Mouse (Mus musculus) embryo, embryonic 10 days (tissue): ENCODE measurements around the gene Lect2.

Experiments used
- DNase-seq: peaks from one replicate; pipeline ENCODE4 v3.0.0-alpha.2; 2015; ENCODE audit warnings: low spot score

The Lect2 gene

DNA sequence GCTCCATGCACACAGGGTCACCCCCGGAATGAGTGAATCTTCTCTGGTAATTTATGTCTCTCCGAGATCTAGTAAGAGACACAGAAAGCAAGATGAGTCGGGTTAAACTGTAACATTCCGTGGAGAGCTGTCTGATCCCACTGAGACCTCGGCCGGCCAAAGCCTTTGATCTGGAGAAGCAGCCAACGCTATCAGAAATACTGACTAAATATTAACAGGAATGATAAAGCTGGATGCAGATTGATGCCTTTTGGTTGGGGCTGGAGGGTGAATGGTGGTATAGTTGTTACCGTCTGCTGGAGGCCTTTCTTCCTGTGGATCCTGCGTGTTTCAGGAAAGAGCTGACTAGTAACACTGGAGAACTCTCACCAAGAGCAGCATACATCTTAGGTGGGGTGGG, at the start of gene Lect2:
Gene Lect2 (minus strand): TSS at position 102 of the 400 bp plus-strand sequence.
- DNase-seq = no peak

- DNase-seq = no peak
Measured at GRCm38 (mm10) chr13:56597296-56597695, 49.0 kb upstream of the Lect2 start.

GRCm38 (mm10) chr13:56595246-56595645, 46.9 kb upstream of the Lect2 start:
- no peak for DNase-seq

- DNase-seq = no peak
Measured at GRCm38 (mm10) chr13:56593961-56594391, 45.7 kb upstream of the Lect2 start.

DNA sequence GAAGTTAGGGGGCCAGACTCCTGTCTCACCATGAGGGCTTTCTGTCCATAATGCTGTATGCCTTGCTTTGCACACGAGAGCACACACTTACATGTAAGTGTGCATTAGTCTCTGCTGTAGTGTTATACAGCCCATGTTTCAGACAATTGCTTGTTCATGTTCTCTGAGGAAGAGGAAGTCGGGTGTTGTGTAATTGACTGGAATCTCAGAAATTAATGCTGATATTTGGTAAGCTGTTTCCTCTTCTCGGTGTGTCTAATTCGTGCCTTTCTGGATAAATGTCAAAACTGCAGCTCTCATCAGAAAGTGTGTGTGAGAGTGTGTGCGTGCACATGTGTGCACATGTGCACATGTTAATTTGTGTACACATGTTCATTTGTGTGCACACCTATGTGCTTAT, 44.9 kb upstream of the Lect2 start:
- DNase-seq = no peak

- DNase-seq = no peak
Measured at GRCm38 (mm10) chr13:56591939-56592338, 43.6 kb upstream of the Lect2 start.

DNA sequence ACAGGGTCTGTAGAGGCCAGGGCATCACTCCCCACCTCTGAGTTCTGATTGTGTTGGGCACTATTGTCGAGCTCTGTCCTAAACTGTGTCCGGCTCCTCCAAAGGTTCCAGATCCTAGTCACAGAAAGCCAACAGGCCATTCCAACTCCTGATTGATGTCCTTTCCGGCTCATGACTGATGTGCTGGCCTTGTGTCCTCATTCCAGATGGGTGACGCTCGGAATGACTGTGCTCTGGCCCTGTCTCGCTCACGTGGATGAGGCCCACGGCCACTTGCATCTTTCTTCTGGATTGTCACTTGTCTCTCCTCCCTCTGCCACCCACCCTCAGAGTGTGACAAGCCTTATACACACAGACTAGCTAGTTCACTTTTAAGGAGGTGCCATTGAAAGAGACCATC, 42.9 kb upstream of the Lect2 start:
- no peak for DNase-seq

- no peak for DNase-seq
Measured at GRCm38 (mm10) chr13:56590202-56590601, 41.9 kb upstream of the Lect2 start.

DNA sequence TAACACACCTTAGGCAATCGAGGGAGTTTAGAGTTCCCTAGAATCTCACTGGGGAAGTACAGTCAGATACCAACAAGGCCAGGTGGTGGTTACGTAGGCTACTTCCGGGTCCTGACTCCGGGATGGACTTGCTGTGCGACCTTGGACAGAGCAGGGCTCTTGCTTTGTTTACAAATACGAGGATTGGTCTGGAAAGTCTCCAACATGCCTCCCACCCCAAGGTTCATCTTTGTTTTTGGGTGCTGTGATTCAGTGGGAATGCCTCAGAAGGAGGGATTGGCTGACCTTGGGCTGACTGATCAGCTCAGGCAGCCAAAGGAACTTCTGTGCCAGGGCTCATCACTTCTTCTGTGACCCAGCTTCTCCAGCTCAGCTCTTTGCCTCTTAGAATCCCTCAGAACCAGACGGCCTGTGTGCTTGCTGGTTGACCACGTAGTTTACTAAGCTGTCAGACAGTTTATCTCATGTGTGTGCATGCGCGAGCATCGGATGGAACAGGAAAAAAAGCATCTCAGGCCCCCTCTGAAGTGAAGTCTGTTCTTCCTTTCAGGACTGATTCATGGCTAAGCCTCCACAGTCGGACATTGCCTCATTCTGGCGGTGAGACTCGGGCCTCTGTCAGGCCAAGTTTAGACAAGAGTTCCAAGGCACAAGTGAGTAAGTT, 40.3 kb upstream of the Lect2 start:
- DNase-seq = no peak

DNA sequence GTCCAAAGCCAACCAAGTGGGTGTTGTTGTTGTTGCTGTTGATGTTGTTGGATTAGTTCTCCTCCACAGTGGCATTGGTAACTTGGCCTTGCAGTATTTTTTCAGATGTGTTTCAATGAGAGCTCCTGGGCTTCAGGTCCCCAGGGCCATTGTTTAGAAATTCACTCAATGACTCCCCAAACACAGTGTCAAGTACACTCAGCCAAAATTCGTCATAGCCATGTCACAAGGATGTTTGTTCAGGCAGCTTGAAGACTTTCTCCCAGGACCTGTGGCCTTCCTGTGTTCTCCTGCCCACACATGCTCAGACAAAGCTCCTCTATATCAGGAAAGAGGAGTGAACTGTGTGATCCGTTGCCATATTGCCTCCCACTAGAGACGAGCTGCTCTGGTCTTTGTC, 37.7 kb upstream of the Lect2 start:
- no peak for DNase-seq

- DNase-seq = peak; percentile 59
Measured at GRCm38 (mm10) chr13:56582720-56583119, 34.4 kb upstream of the Lect2 start.

- DNase-seq = peak; percentile 95
Measured at GRCm38 (mm10) chr13:56581961-56582434, 33.7 kb upstream of the Lect2 start.

DNA sequence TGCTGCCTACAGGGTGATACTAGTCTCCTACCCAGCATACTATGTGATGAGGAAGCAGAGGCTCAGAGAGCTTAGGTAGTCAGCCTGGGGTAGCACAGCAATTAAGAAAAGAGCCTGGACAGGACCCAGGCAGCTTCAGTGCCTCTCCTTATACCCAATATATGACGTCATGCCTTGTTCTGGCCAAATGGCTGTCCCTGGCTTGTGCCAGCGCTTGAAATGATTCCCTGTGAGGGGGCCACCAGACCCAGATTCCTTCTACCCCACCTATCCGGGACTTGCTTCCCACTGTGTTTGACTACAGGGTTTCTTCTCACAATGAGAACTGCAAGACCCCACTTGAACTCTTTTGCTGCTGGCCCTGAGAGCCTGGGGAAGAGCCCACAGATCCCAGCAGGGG, 33.2 kb upstream of the Lect2 start:
- peak; percentile 67 for DNase-seq

GRCm38 (mm10) chr13:56580450-56580849, 32.1 kb upstream of the Lect2 start:
- DNase-seq = no peak

DNA sequence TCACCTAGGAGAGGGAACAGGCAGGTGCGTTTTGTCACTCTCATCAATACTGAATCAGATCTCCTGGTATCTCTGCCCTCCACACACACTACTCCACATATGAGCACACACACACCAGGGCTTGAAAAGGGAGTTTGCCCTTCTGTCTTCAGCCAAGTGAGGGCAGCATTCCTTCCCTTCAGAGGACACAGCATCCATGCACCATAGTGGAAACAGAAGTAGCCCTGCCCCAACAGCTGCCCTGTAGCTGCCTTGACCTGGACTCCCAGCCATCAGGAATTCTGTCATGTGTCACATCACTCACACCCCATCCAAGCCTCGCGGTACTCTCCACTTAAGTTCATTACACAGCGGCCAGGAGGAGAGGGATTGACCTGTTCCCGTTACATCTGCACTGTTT, 29.8 kb upstream of the Lect2 start:
- DNase-seq = peak; percentile 68

DNA sequence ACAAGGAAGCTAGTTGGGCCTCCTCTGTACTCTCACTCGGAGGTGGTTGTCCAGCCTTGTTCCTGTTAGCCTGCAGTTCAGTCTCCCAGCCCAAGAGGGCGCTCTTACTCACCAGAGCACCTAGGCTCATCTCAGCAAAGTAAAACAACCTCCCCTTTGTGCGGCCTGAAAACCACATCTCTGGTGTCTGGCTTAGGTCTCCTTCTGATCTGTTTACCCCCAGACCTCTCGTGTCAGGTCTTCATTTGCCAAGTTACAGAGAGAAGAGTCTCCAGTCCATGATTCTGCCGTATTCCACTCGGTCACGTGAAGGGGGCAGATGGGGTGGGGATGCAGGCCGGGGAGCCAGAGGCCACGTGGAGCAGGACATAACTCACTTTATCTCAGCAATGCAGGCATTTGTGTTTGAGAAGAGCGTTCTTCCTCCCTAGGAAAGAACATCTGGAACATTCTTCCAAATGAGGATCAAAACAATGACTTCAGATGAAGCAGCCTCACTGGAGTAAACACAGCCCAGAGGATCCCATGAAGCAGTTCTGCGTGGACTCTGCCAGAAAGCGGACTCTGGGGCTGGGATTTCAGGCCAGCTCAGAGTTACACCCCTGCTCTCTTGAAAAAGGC, 27.5 kb upstream of the Lect2 start:
- DNase-seq = peak; percentile 88

- no peak for DNase-seq
Measured at GRCm38 (mm10) chr13:56575074-56575473, 26.8 kb upstream of the Lect2 start.

GRCm38 (mm10) chr13:56571645-56572044, 23.3 kb upstream of the Lect2 start:
- DNase-seq = no peak

- no peak for DNase-seq
Measured at GRCm38 (mm10) chr13:56566336-56566735, 18.0 kb upstream of the Lect2 start.

DNA sequence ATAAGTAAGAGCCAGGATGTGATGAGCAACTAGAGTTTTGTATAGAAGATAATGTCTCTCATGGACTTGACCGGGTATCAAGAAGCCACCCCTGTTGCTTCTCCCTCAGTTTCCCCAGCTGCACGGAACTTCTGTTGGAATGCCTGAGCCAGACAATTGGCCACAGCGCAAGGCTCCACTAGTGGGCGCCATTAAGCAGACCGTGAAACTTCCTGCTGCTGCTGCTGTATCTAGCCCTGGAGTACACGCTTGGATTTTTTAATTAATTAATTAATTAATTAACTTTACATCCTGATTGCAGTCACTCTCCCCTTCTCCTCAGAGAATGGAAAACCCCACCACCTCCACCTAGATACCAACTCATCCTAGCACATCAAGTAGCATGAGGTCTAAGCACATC, 14.8 kb upstream of the Lect2 start:
- peak; percentile 59 for DNase-seq

- DNase-seq = no peak
Measured at GRCm38 (mm10) chr13:56561129-56561528, 12.8 kb upstream of the Lect2 start.

- DNase-seq = no peak
Measured at GRCm38 (mm10) chr13:56559841-56560370, 11.6 kb upstream of the Lect2 start.

- DNase-seq = no peak
Measured at GRCm38 (mm10) chr13:56558811-56559210, 10.5 kb upstream of the Lect2 start.

- DNase-seq = no peak
Measured at GRCm38 (mm10) chr13:56556701-56557100, 8.4 kb upstream of the Lect2 start.
